Mouse (Mus musculus) olfactory bulb, adult 2 months (tissue): ENCODE data around the gene Fam189b.

Source experiments
- CTCF ChIP-seq: fragments of 200-500 bp; IDR thresholded peaks from 2 replicates; pipeline ENCODE4 v1.5.1; 2012; ENCODE audit warnings: low read depth, mild to moderate bottlenecking, low read length, moderate library complexity; ENCODE audit not compliant: insufficient read depth
- POLR2A ChIP-seq: fragments of 200-500 bp; IDR thresholded peaks from 2 replicates; pipeline ENCODE4 v1.6.1; 2012; ENCODE audit warnings: mild to moderate bottlenecking, low read depth, low read length, moderate library complexity; ENCODE audit not compliant: insufficient read depth

- TF ChIP-seq CTCF (no peak), POLR2A (no peak)
These were observed 44.0 kb downstream of the Fam189b start, which contains the start of gene Mtx1 for GRCm38 (mm10) chr3:89226900-89227299.
